Mouse (Mus musculus) right cerebral cortex, postnatal 25 days (tissue): Measurements from ENCODE around the gene Mcoln3.

Experiments
- DNase-seq: peaks from one replicate; pipeline ENCODE4 v3.0.0; 2022

The Mcoln3 gene

DNA sequence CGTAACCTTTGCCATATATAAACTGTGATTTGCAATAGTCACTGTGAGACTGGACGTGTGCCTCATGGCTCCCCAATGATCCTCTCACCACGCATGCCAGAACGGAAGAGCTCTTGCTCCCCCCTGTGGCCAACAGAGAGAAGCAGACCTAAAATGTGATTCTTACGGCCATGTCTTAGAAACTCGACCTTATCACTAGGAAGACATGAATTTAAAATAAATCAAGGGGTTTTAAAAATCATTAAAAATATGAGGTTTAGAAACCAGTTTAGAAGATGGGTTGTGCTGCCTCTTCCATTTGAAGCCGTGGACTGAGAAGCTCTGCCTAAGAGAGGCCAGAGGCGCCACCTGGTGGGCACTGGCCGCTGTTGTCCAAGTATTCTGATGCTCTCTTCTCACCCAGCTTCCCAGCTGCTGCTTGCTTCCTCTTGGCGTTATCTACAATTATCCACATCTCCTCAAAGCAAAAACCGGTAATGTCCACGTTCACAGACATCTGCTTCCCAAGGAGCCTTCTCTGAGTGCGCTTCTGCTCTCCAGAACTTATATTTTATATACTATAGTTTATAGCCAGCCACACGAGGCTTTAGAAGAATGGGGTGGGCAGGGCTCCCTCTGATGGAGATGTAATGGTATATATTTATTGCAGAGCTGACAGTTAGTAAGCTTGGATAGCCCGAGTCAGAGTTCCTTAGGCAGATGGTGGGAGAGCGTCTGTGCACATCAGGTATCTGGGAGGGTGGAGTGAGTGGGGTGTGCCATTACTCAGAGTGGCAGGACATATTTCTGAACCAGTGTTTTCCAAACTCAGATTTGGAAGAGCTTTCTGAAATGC is 60.7 kb downstream of the Mcoln3 start:
- peak; percentile 75 for DNase-seq

DNA sequence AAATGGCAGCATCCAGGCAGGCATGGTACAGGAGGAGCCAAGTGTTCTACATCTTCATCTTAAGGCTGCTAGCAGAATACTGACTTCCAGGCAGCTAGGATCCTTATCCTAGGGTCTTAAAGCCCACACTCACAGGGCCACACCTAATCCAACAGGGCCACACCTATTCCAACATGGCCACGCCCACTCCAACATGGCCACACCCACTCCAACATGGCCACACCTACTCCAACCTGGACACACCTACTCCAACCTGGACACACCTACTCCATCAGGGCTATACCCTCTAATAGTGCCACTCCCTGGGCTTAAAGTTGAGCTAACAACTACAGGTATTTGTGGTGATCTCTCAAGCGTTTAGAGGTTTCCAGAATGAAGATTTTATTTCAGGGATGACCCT is 63.1 kb downstream of the Mcoln3 start:
- DNase-seq = no peak

DNA sequence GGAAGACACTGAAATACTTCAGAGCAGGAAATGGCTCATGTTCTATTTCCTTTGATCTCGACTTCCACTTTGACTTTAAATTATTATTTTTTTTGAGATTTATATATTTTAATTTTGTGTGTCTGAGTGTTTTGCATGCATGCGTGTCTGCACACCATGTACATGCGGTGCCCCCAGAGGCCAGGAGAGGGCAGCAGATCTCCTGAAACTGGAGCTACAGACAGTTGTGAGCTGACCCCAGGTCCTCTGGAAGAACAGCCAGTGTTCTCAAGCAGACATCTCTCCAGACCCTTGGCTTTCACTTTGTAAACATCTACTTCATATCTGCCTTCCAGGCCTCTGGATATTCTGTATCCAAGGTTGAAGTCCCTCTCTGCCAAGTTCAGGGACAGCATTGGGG is 63.7 kb downstream of the Mcoln3 start:
- DNase-seq = no peak

DNA sequence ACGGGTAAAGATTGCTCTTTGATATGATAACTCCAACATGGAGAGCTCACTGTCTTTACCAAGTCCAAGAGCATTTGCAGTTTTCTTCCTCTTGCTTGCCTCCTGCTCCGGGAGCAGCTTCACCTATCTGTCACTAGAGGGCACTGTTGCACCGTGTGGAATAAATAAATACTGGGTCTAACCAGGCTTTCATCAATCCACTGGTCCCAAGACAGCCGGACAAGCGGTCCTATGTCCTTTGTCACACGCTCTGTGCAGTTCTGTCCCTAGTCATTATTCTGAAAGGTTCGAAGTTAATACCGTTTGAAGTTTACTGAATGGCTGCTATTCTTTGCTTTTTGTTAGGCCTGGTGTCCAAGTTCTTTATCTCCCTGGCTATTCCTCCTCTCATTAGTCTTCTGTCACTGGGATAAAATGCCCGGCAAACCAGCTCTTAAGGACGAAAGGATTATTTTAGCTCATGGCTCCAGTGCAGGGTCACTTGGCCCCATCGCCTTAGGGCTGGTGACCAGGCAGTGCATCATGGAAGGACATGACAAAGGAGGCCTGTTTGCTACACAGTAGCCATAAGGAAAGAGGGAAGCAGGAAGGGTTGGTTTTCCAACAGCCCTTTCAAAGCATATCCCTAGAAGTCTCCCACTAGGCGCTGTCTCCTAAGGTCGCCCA is 67.9 kb downstream of the Mcoln3 start:
- peak; percentile 65 for DNase-seq

DNA sequence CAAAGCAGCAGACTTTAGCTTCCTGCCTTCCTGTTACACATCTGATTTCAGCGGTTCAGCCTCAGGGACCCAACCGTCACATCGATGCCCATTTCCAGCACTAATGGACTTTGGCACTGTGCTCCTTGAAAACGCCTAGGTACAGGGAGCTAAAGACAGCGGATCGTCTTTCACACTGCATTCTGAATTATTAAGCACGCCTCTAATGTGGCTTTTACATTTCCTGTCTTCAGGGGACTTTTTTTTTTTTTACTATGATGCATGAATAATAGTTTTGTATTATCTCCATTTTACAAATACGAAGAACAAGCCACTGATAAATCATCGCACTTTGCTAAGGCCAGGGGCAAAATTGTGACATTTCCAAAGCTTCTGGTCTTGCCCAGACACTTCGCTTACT is 68.8 kb downstream of the Mcoln3 start:
- DNase-seq = no peak

DNA sequence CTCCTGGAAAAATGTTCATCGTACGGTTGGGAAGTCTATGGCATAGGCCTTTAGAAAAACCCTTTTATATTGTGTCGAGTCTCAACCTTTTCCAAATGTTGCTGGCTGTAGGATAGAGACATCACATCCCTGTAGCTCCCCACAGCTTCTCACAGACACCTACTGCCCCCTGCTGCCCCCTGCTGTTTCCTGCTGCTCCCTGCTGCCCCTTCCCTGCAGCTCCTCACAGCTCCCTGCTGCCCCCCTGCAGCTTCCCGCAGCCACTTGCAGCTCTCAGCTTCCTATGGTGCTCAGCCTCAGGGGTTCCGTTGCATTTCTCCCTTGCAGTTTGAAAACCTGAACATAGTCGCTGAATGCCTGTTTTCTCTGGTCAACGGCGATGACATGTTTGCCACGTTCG is 72.7 kb downstream of the Mcoln3 start:
- DNase-seq = no peak
